Mouse (Mus musculus) CD4-positive naive resting alpha-beta T cell, adult 76 days (primary cell): ENCODE measurements around the gene Hsd17b11. TPM values are rescaled to one million over a fixed set of nuclear protein-coding genes. Genes with fewer than 3 reads are reported as not detected.

Source experiments
- total RNA-seq: library from RNA; stranded (reverse); gene quantifications from one replicate; pipeline ENCODE4 v1.2.4, GENCODE M21; 2023

Gene Hsd17b11
- total RNA-seq: 22.1 TPM

DNA sequence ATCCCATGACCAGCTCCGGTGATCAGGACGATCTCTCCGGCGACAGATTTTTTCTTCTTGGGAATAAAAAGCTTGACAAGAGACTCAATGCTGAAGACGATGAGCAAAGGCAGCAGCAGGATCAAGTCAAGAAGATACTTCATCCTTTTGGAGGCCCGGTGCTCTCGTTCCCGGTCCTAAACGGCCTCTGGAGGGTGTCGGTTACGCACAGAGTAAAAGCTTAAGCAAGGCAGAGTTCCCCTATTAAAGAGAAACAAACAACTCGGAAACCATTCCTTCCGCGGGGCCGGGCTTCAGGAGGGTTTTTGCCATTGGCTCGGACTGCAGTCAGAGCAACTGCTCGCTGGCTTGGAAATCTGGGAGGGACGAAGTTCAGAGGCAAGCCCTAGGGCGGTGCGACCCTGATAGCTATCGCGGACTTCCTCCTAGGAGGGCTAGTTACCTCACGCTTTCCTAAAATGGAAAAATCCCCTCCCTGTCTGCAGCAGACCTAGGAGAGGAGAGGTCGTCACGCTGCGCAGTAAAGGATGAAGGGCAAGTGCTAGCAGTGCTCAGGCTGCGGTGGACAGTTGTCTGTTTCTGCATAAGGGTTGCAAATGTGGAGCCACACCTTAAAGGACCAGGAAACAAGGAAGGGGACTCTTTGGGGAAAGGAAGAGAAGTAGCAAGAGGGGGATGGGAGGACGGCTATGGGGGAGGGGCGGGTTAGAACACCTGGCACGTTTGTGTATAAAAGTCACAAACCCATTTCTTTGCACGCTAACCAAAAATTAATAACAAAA is at the start of gene Hsd17b11:
Gene Hsd17b11, minus strand, starts transcription at position 323 of the 782 bp plus-strand sequence.

DNA sequence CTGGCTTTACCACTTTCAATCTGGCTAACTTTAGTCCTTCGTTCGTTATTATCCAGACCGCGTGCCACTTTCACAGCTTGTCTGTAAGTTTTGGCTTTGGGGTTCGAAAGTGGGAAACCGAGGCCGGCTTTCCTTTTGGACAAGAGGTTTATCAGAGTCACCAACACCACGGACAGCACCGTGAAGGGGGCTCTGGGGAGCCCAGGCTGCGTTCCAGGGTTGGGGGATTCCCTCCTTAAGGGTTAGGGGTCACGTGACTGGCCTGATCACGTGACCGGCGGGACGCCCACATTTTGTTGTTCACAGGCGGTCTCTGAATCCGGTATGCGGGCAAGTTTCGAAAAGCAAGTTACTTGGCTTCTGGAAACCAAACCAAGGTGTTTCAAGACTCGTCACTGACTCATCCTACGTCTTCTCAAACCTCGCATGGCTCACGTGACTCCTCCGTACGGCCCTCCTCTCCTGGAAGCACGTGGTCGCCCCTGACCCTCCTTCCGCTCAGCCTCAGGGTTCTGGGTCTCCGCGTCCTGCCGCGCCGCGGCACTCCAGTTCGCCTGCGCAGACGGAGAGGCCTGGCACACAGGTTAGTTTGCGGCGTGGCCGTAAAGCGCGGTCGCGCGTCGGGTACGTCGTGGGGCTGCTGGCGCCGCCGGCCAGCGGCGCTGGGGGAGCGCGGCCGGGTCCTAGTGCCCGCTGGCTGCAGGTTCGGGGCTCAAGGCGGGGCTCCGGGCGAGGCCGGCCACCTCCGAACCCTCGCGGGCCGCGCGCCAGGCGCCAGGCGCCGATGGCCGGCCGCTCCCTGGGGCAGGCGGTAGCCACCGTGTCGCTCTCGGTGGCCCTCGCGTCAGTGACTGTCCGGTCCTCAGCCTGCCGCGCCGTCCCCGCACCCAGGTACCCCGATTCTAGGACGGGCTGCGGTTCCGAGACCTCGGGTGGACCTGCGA is 24.8 kb upstream of the Hsd17b11 start, which contains the start of gene Nudt9:
Gene Nudt9, plus strand, starts transcription at position 51 of the 944 bp plus-strand sequence.

DNA sequence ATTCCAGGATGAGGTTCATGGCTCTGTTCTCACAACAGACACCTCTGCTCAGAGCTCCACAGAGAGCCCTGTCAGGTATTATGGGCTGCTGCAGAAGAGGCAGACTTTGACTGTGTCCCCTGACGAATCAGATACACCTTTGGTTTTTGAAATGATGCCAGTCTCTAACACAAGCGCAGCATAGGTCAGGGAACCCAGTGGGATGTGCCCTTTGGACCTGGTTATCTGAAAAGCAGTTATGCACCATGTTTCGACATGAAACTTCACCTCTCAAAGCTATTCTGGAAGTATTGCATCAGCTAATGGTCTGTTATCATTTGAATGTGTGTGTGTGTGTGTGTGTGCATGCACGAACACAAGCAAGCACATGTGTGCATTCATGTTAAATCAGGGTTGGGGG is 44.4 kb downstream of the Hsd17b11 start, which contains the start of gene Hsd17b13:
Gene Hsd17b13, minus strand, starts transcription at position 114 of the 400 bp plus-strand sequence.

Other genes with a start within 250 kb of the Hsd17b11 start
- 2.5 TPM for gene Klhl8, start 110.7 kb downstream of the Hsd17b11 start, total RNA-seq
- gene Hsd17b13, start 44.5 kb downstream of the Hsd17b11 start, total RNA-seq: not detected
- 38.5 TPM for gene Nudt9, start 24.4 kb upstream of the Hsd17b11 start, total RNA-seq
- gene Gm17660, start 55.7 kb upstream of the Hsd17b11 start, total RNA-seq: not detected
- gene Sparcl1, start 91.8 kb upstream of the Hsd17b11 start, total RNA-seq: not detected
- not detected for gene Dspp, start 148.8 kb upstream of the Hsd17b11 start, total RNA-seq
- not detected for gene Dmp1, start 180.7 kb upstream of the Hsd17b11 start, total RNA-seq